25 mouse cellular contexts compared by ENCODE assay signal in the genomic region with DNA sequence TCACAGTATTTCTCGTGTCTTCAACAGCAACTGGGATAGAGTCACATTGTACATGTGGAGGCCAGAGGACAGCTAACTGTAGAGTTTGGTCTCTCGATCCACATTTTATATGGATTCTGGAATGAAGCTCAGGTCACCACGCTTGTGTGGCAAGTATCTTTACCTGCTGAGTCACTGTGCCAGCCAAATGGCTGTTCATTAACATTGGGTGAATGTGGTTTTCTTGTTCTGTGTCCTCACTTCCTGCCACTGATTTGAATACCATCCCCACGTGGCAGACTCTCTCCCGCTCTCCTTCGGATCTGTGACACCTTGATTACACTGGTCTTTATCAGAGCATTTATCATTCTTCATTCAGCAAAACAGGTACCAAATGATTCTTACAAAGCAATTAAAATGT.
A peak's percentile ranks its signal among the peaks of the same experiment; 100 is the strongest.
DNase-seq lines count a peak whose midpoint lies in the region; ATAC-seq lines count a peak whose summit lies in the region.
"Had no signal": no experiment of that assay in that cellular context is flagged by ENCODE, and none has a peak within 500 bp of the region (broad histone marks: within the 10 kb centered on the region; RNA-seq: fewer than 3 reads in every experiment).

No protein-coding gene starts in this region.

- no peaks in the 10 kb centered on the region for H3K27me3 ChIP-seq in hindbrain, embryonic 12.5 days
- no peaks in the 10 kb centered on the region for H3K27me3 ChIP-seq in midbrain, embryonic 13.5 days
- H3K27me3 ChIP-seq: embryonic facial prominence, embryonic 13.5 days; embryonic facial prominence, embryonic 15.5 days; forebrain, embryonic 12.5 days; Patski had no signal

- H3K4me1 ChIP-seq in hindbrain, embryonic 12.5 days: no peaks in the 10 kb centered on the region
- no peaks in the 10 kb centered on the region for H3K4me1 ChIP-seq in midbrain, embryonic 13.5 days (replicated peaks)
- H3K4me1 ChIP-seq: embryonic facial prominence, embryonic 13.5 days; embryonic facial prominence, embryonic 15.5 days; forebrain, embryonic 10.5 days; forebrain, embryonic 12.5 days had no signal

- no peak overlapping the region for H3K4me3 ChIP-seq in hindbrain, embryonic 12.5 days
- H3K4me3 ChIP-seq in midbrain, embryonic 13.5 days (replicated peaks): no peak overlapping the region
- H3K4me3 ChIP-seq: embryonic facial prominence, embryonic 13.5 days; embryonic facial prominence, embryonic 15.5 days; erythroblast, embryonic 14.5 days; forebrain, embryonic 10.5 days; forebrain, embryonic 12.5 days had no signal

- H3K36me3 ChIP-seq in hindbrain, embryonic 12.5 days: no peaks in the 10 kb centered on the region
- 0 out of 2 replicates have a peak, but pooled peaks cover 2% of the 10 kb centered on the region for H3K36me3 ChIP-seq in midbrain, embryonic 13.5 days
- H3K36me3 ChIP-seq: embryonic facial prominence, embryonic 13.5 days; embryonic facial prominence, embryonic 15.5 days; forebrain, embryonic 12.5 days had no signal

- no peak overlapping the region for H3K4me2 ChIP-seq in hindbrain, embryonic 12.5 days (replicated peaks)
- H3K4me2 ChIP-seq in midbrain, embryonic 13.5 days (replicated peaks): no peak overlapping the region
- H3K4me2 ChIP-seq: embryonic facial prominence, embryonic 13.5 days; embryonic facial prominence, embryonic 15.5 days; forebrain, embryonic 12.5 days had no signal

- H3K27ac ChIP-seq in hindbrain, embryonic 12.5 days: no peak overlapping the region
- H3K27ac ChIP-seq in midbrain, embryonic 13.5 days: no peak overlapping the region
- H3K27ac ChIP-seq: embryonic facial prominence, embryonic 13.5 days; embryonic facial prominence, embryonic 15.5 days; forebrain, embryonic 10.5 days; forebrain, embryonic 12.5 days had no signal

- no peak overlapping the region for H3K9ac ChIP-seq in hindbrain, embryonic 12.5 days
- H3K9ac ChIP-seq in midbrain, embryonic 13.5 days (replicated peaks): no peak overlapping the region
- H3K9ac ChIP-seq: embryonic facial prominence, embryonic 13.5 days; embryonic facial prominence, embryonic 15.5 days; forebrain, embryonic 12.5 days had no signal

- no peaks in the 10 kb centered on the region for H3K9me3 ChIP-seq in hindbrain, embryonic 12.5 days (replicated peaks)
- no peaks in the 10 kb centered on the region for H3K9me3 ChIP-seq in midbrain, embryonic 13.5 days
- H3K9me3 ChIP-seq: embryonic facial prominence, embryonic 13.5 days; embryonic facial prominence, embryonic 15.5 days; forebrain, embryonic 10.5 days; forebrain, embryonic 12.5 days; G1E had no signal

- 93% methylated on average over 6 of the region's 6 CpGs for WGBS in hindbrain, embryonic 12.5 days
- 92% methylated on average over 6 of the region's 6 CpGs for WGBS in midbrain, embryonic 13.5 days

- peak; percentile 35 for DNase-seq in 416B (ENCODE audit: low read depth)
- DNase-seq in ovary, postnatal 36 days (ENCODE audit: low spot score): no peak
- DNase-seq: adrenal gland, adult 8-10 months; adrenal gland, postnatal 14 days; adrenal gland, postnatal 36 days; cerebellum, adult 11-12 months; cerebellum, adult 2 months; cerebellum, adult 9-10 months; cerebellum, postnatal 10 days; cerebellum, postnatal 25 days; embryo, embryonic 11 days had no signal

- ATAC-seq in common myeloid progenitor, adult 5-6 weeks (replicated peaks; ENCODE audit: low read depth, poor library complexity, severe bottlenecking): 0 out of 2 replicates have a peak, but pooled peaks have one; percentile 58
- peak; percentile 54 for ATAC-seq in megakaryocyte, adult 5-6 weeks (ENCODE audit: poor library complexity, severe bottlenecking)
- no peak for ATAC-seq in hindbrain, embryonic 12.5 days (ENCODE audit: low FRiP score)
- no peak for ATAC-seq in midbrain, embryonic 13.5 days
- ATAC-seq: activated CD4-positive, CD25-positive, alpha-beta regulatory T cell, adult 4 months; forebrain, embryonic 14.5 days; forebrain, embryonic 16.5 days; Patski had no signal

Comparison
In these comparisons a context has a peak if more than half of its experiments do, and no peak if none do; other contexts are left out.
1. ATAC-seq: peak in common myeloid progenitor, adult 5-6 weeks (single experiment) and megakaryocyte, adult 5-6 weeks (single experiment); none in hindbrain, embryonic 12.5 days (single experiment) and midbrain, embryonic 13.5 days (single experiment).